Mouse (Mus musculus): ENCODE measurements around the gene Def8. TPM values are rescaled to one million over a fixed set of nuclear protein-coding genes. Genes with fewer than 3 reads are reported as not detected.

Gene Def8
- polyA plus RNA-seq (2015; fragmentation: Nextera tagmentation; extraction: Ambion mirVana): 9.9 and 11.3 TPM in 2 replicates

DNA sequence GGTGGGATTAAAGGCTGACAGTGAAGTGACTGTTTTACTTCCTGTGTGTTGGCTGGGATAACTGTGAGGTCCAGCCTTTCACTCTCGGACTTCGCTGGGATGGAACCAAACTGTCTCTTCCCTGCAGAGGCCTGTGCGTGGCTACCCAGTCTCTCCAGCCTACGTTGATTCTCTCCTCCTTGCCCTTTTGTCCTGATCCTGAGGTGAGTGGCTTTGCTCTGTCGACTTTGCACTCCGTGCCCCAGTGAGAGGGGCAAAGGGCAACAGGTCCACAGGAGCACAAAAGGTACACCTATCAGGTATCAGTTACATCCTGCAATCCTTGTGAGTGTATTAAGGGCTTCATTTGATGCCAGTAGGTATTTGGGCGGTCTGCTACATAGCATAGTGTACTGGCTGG is at the start of gene Def8:
Gene Def8 (plus strand): TSS at position 87 of the 400 bp plus-strand sequence.
- no peaks in the 10 kb centered on the region for H3K27me3 ChIP-seq (ENCODE audit: control insufficient read depth, insufficient read depth, low read depth, low read length)
- H3K27ac ChIP-seq (ENCODE audit: low read length): no peak within 1 kb of the TSS
- H3K4me2 ChIP-seq (ENCODE audit: low read depth, low read length): peak within 1 kb of the TSS; percentile 59
- H3K4me3 ChIP-seq (ENCODE audit: low read depth, low read length): peak within 1 kb of the TSS; percentile 43
- H3K4me1 ChIP-seq (ENCODE audit: control insufficient read depth, low read depth, low read length): peaks cover 5% of the 10 kb centered on the region
- H3K9me3 ChIP-seq (replicated peaks; ENCODE audit: control insufficient read depth, low read length): peaks cover 22% of the 10 kb centered on the region
- no peak for ATAC-seq (ENCODE audit: low read depth)
- H3K36me3 ChIP-seq (ENCODE audit: control insufficient read depth, insufficient read depth): no peaks in the 10 kb centered on the region
- no peak within 1 kb of the TSS for H3K9ac ChIP-seq (ENCODE audit: low read depth, low read length)
- WGBS (ENCODE audit: insufficient replicate concordance): 62% methylated on average over 7 of the region's 7 CpGs

DNA sequence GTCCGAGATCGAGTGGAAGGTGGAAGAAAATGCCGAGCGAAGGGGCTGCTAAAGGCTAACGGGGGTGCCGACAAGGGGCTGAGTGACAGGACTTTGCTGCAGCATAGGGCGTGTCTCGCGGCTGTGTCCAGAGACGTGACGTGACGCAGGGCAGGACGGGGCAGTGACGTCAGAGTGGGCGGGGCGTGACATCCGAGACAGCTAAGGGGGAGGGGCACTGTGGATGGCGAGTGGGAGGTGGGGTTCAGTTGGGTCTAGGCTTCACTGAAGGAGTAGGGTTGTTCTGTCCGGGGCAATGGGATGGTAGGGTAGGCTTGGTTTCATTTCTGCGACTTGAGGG is 49.1 kb upstream of the Def8 start:
- Histone ChIP-seq H3K27me3 (ENCODE audit: control insufficient read depth, insufficient read depth, low read depth, low read length) (no peaks in the 10 kb centered on the region), H3K4me3 (ENCODE audit: low read depth, low read length) (peak overlapping the region; percentile 72), H3K9me3 (replicated peaks; ENCODE audit: control insufficient read depth, low read length) (no peaks in the 10 kb centered on the region), H3K36me3 (ENCODE audit: control insufficient read depth, insufficient read depth) (no peaks in the 10 kb centered on the region), H3K27ac (ENCODE audit: low read length) (peak overlapping the region; percentile 86), H3K4me1 (ENCODE audit: control insufficient read depth, low read depth, low read length) (peaks cover 13% of the 10 kb centered on the region), H3K4me2 (ENCODE audit: low read depth, low read length) (peak overlapping the region; percentile 90), H3K9ac (ENCODE audit: low read depth, low read length) (peak overlapping the region; percentile 75)
- peak; percentile 77 for ATAC-seq (ENCODE audit: low read depth)
- WGBS (ENCODE audit: insufficient replicate concordance): under 1% methylated on average over 20 of the region's 20 CpGs

DNA sequence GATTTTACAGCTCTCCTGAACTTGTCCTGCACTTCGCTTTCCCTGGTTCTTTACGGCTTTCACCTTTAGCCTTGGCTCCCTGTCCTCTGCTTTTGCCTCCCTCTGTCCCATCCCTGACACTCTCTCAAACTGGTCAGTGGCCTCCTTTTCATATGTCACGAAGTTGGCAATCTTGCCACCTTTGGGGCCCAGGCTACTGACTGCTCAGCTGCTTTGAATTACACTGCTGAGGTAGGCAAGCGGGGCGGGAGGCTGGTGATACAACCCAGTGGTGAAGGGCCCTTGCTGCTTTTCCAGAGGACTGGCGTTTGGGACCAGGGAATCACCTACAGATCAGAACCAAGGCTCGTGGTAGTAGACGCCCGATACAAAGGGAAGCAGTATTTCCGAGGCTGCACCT is 47.6 kb upstream of the Def8 start:
- H3K4me1 ChIP-seq (ENCODE audit: control insufficient read depth, low read depth, low read length): peaks cover 13% of the 10 kb centered on the region
- no peak overlapping the region for H3K27ac ChIP-seq (ENCODE audit: low read length)
- no peaks in the 10 kb centered on the region for H3K27me3 ChIP-seq (ENCODE audit: control insufficient read depth, insufficient read depth, low read depth, low read length)
- no peaks in the 10 kb centered on the region for H3K9me3 ChIP-seq (replicated peaks; ENCODE audit: control insufficient read depth, low read length)
- WGBS (ENCODE audit: insufficient replicate concordance): 78% methylated on average over 10 of the region's 10 CpGs
- H3K9ac ChIP-seq (ENCODE audit: low read depth, low read length): no peak overlapping the region
- H3K4me2 ChIP-seq (ENCODE audit: low read depth, low read length): no peak overlapping the region
- no peaks in the 10 kb centered on the region for H3K36me3 ChIP-seq (ENCODE audit: control insufficient read depth, insufficient read depth)
- ATAC-seq (ENCODE audit: low read depth): no peak
- H3K4me3 ChIP-seq (ENCODE audit: low read depth, low read length): no peak overlapping the region

DNA sequence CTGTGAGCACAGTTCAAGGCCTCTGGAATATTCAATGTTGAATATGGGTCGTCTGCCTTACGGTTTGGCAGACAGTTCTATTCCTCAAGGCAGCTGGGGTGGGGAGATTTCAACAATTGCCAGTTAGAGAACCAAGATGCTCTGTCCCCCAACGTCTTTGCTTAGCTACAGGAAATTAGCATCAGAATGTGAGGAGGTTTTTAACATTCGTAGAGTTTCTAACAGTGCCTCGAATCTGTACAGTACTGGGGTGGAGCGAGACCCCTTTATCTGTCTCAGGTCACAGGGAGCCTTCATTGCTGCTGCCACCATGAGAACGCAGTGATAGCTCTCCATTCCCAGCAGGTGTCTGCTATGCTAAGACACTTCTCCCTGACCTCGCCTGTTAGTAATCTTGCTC is 47.2 kb upstream of the Def8 start:
- Histone ChIP-seq H3K9me3 (replicated peaks; ENCODE audit: control insufficient read depth, low read length) (no peaks in the 10 kb centered on the region), H3K27me3 (ENCODE audit: control insufficient read depth, insufficient read depth, low read depth, low read length) (no peaks in the 10 kb centered on the region), H3K4me2 (ENCODE audit: low read depth, low read length) (no peak overlapping the region), H3K4me1 (ENCODE audit: control insufficient read depth, low read depth, low read length) (peaks cover 13% of the 10 kb centered on the region), H3K4me3 (ENCODE audit: low read depth, low read length) (no peak overlapping the region), H3K9ac (ENCODE audit: low read depth, low read length) (no peak overlapping the region), H3K36me3 (ENCODE audit: control insufficient read depth, insufficient read depth) (no peaks in the 10 kb centered on the region), H3K27ac (ENCODE audit: low read length) (no peak overlapping the region)
- no peak for ATAC-seq (ENCODE audit: low read depth)
- WGBS (ENCODE audit: insufficient replicate concordance): 64% methylated on average over 8 of the region's 8 CpGs

DNA sequence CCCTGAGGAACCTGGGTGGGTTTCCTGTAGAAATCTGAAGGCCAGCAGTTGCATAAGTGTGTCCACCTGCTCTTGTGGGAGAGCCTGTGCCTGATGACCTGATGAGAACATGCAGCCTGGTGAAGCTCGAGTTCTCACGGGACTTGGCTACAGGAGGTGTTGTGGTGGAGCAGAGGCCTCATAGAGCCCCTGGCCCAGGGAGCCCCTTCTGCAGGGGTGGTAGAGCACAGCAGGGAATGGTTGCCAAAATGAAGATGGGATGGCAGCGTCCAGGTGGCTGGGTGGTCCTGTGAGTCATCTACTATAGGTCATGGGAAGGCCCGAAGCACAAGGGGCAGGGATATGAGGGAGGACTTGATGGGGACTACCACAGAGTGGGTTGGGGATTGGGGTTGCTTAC is 41.6 kb upstream of the Def8 start:
- Histone ChIP-seq H3K36me3 (ENCODE audit: control insufficient read depth, insufficient read depth) (peaks cover 33% of the 10 kb centered on the region), H3K27me3 (ENCODE audit: control insufficient read depth, insufficient read depth, low read depth, low read length) (no peaks in the 10 kb centered on the region), H3K4me2 (ENCODE audit: low read depth, low read length) (no peak overlapping the region), H3K9ac (ENCODE audit: low read depth, low read length) (no peak overlapping the region), H3K9me3 (replicated peaks; ENCODE audit: control insufficient read depth, low read length) (no peaks in the 10 kb centered on the region), H3K4me3 (ENCODE audit: low read depth, low read length) (no peak overlapping the region), H3K4me1 (ENCODE audit: control insufficient read depth, low read depth, low read length) (no peaks in the 10 kb centered on the region), H3K27ac (ENCODE audit: low read length) (no peak overlapping the region)
- ATAC-seq (ENCODE audit: low read depth): no peak
- 78% methylated on average over 4 of the region's 4 CpGs for WGBS (ENCODE audit: insufficient replicate concordance)

DNA sequence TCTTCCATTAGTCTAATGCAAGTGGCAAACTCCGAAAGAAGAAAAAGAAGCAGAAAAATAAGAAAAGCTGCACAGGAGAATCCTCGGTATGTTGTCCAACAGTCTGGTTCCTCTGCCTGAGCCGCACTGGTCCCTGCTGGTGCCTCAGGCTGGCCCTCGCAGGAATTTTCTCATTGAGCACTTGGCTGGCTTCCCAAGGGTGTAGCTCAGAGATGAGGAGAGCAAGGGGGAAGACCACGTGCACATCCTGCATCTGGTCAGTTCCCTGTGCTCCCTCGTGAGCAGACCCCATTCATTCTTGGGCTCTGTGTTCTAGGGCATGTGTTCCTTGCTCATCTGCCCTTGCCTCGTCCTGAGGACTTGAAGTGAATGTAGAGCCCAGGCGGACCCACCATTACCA is 40.8 kb upstream of the Def8 start:
- no peaks in the 10 kb centered on the region for H3K9me3 ChIP-seq (replicated peaks; ENCODE audit: control insufficient read depth, low read length)
- no peak overlapping the region for H3K27ac ChIP-seq (ENCODE audit: low read length)
- H3K4me3 ChIP-seq (ENCODE audit: low read depth, low read length): no peak overlapping the region
- peaks cover 33% of the 10 kb centered on the region for H3K36me3 ChIP-seq (ENCODE audit: control insufficient read depth, insufficient read depth)
- ATAC-seq (ENCODE audit: low read depth): no peak
- 78% methylated on average over 8 of the region's 8 CpGs for WGBS (ENCODE audit: insufficient replicate concordance)
- no peak overlapping the region for H3K4me2 ChIP-seq (ENCODE audit: low read depth, low read length)
- H3K4me1 ChIP-seq (ENCODE audit: control insufficient read depth, low read depth, low read length): no peaks in the 10 kb centered on the region
- H3K9ac ChIP-seq (ENCODE audit: low read depth, low read length): no peak overlapping the region
- H3K27me3 ChIP-seq (ENCODE audit: control insufficient read depth, insufficient read depth, low read depth, low read length): no peaks in the 10 kb centered on the region

DNA sequence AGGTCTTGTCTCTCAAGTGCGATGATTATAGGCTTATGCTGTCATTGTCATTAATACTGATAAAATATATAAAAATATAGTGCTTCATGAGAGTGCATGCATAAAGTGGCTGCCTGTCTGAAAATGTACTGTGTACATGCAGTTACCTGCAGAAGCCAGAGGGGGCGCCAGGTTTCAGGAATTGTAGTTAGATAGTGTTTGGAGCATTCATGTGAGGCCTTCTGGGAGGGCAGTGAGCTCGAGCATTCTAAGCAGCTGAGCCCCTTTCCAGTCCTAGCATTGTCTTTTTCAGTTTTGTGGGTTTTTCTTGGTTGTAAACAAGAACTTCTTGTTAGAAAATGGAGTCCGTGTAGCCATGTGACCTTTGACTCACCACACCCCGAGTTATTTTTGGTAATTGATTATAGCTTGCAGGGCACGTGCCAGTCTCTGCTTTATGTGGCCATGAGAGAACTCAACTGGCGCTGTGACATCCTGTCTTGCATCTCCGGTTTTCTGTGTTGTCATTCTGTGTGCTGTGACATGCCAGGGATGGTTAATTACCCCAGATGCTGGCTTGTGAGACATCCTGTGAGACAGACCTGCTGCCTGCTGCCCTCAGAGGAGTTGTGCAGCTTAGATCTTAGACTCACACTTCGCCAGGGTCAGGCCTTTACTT is 38.3 kb upstream of the Def8 start:
- Histone ChIP-seq H3K27me3 (ENCODE audit: control insufficient read depth, insufficient read depth, low read depth, low read length) (no peaks in the 10 kb centered on the region), H3K9ac (ENCODE audit: low read depth, low read length) (no peak overlapping the region), H3K36me3 (ENCODE audit: control insufficient read depth, insufficient read depth) (peaks cover 44% of the 10 kb centered on the region), H3K4me2 (ENCODE audit: low read depth, low read length) (no peak overlapping the region), H3K27ac (ENCODE audit: low read length) (no peak overlapping the region), H3K4me1 (ENCODE audit: control insufficient read depth, low read depth, low read length) (no peaks in the 10 kb centered on the region), H3K4me3 (ENCODE audit: low read depth, low read length) (no peak overlapping the region), H3K9me3 (replicated peaks; ENCODE audit: control insufficient read depth, low read length) (no peaks in the 10 kb centered on the region)
- no peak for ATAC-seq (ENCODE audit: low read depth)
- WGBS (ENCODE audit: insufficient replicate concordance): 61% methylated on average over 9 of the region's 9 CpGs

DNA sequence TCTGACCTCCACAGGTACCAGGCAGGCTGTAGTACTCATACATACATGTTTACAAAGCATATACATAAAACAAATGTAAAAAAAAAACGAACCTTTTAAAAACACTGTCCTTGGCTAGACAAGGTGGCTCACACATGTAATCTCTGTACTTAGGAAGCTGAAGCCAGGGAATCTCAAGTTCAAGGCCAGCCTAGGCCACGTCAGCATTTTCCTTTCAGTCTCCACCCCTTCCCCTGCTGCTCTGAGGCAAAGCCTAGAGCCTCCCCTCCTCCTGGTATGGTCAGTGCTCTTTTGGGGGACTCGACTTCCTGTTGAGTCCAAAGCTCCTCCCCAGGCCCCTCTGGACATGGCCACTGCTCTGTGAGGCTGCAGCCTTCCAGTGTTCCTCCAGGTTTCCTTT is 36.3 kb upstream of the Def8 start:
- H3K4me2 ChIP-seq (ENCODE audit: low read depth, low read length): no peak overlapping the region
- no peaks in the 10 kb centered on the region for H3K9me3 ChIP-seq (replicated peaks; ENCODE audit: control insufficient read depth, low read length)
- no peak for ATAC-seq (ENCODE audit: low read depth)
- no peak overlapping the region for H3K4me3 ChIP-seq (ENCODE audit: low read depth, low read length)
- H3K27me3 ChIP-seq (ENCODE audit: control insufficient read depth, insufficient read depth, low read depth, low read length): no peaks in the 10 kb centered on the region
- no peaks in the 10 kb centered on the region for H3K4me1 ChIP-seq (ENCODE audit: control insufficient read depth, low read depth, low read length)
- no peak overlapping the region for H3K27ac ChIP-seq (ENCODE audit: low read length)
- 60% methylated on average over 3 of the region's 3 CpGs for WGBS (ENCODE audit: insufficient replicate concordance)
- H3K9ac ChIP-seq (ENCODE audit: low read depth, low read length): no peak overlapping the region
- H3K36me3 ChIP-seq (ENCODE audit: control insufficient read depth, insufficient read depth): peaks cover 53% of the 10 kb centered on the region

DNA sequence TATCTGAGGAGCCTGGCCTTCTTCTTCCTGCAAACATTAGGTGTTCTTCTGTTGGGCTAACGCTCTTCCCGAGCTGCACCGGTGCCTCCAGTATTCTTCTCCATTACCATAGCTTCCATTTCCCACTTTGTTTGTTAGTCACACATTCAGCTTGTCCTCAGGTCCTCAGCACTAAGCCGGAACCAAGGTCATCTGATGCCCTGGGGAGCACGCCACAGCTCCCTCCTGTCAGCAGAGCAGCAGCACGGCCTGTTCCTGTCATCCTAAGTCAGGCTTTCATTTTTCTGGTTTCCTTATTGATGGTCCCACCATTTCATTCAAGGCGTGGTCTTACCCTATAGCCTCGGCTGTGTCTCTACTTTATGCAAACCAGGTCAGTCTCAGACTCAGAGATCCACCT is 35.5 kb upstream of the Def8 start:
- Histone ChIP-seq H3K27me3 (ENCODE audit: control insufficient read depth, insufficient read depth, low read depth, low read length) (no peaks in the 10 kb centered on the region), H3K4me2 (ENCODE audit: low read depth, low read length) (no peak overlapping the region), H3K9me3 (replicated peaks; ENCODE audit: control insufficient read depth, low read length) (no peaks in the 10 kb centered on the region), H3K4me1 (ENCODE audit: control insufficient read depth, low read depth, low read length) (no peaks in the 10 kb centered on the region), H3K9ac (ENCODE audit: low read depth, low read length) (no peak overlapping the region), H3K36me3 (ENCODE audit: control insufficient read depth, insufficient read depth) (peaks cover 52% of the 10 kb centered on the region), H3K4me3 (ENCODE audit: low read depth, low read length) (no peak overlapping the region), H3K27ac (ENCODE audit: low read length) (no peak overlapping the region)
- no peak for ATAC-seq (ENCODE audit: low read depth)
- 76% methylated on average over 8 of the region's 8 CpGs for WGBS (ENCODE audit: insufficient replicate concordance)

All from liver, embryonic 16.5 days (tissue).